Mouse (Mus musculus): ENCODE data around the gene Fbxo9. TPM values are rescaled to one million over a fixed set of nuclear protein-coding genes. Genes with fewer than 3 reads are reported as not detected.
"Not testable (repeated sequence)": the region's sequence is repeated elsewhere in the genome, so short reads cannot be mapped to it uniquely, and the experiment has no call there.

The Fbxo9 gene
- total RNA-seq, 2 experiments from 2014 or later, result 63.0 to 85.4 TPM

DNA sequence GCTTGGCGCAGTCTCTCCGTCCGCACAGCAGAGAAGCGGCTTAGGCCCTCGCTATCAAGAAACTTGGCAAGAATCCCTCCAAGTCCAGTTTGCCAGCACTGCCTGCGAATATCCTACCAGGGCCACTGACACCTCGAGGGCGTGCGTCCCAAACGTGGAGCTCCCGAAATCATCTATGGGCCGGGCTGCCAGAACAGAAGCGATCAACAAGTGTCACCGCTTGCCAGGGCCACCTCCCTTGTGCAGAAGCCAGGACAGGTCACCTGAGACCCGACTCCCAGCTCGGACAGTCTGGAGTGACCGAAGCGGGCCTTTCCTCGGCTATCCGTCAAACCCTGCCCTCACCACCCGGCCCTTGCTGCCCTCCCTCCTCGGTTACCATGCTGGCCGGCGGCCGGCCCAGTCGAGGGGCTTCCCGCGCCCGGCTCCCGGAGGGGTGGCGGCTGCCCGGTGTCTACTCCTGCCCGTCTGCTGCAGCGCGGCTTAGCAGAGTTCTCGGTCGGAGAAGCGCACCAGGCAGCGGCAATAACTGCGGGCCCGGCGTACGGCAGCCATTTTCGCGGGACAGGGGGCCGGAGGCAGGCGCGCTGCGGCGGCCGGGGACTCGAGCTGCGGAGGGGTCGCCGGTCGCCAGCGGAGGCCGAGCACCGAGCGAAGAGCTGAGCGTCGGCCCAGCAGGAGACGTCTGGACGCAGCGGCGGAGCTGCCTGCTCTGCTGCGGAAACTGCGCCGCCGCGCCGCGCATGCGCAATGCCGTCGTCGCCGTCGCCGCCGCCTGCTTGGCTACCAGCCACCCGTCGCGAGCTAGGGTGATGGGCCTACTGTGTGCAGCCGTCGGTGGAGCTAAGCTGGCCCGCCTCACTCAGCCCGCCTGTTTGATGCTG, 711 bp downstream of the Fbxo9 start:
- DNase-seq, result peak; percentile 87

DNA sequence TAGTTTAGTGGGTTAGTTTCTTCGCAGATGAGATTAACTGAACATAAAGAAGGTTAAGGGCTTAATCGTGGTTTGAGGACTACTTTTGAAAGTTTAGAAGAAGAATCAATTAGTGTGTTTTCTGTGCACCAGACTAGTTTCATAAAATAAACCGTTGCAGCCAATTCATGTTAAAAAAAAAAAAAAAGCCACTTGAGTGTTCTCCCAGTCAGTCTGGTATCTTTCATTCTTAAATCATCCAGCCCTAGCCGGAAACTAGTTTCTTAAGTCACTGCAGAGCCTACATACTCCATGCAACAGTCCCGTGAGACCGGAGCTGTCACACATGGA, 1.3 kb downstream of the Fbxo9 start:
- DNase-seq, result no peak

DNA sequence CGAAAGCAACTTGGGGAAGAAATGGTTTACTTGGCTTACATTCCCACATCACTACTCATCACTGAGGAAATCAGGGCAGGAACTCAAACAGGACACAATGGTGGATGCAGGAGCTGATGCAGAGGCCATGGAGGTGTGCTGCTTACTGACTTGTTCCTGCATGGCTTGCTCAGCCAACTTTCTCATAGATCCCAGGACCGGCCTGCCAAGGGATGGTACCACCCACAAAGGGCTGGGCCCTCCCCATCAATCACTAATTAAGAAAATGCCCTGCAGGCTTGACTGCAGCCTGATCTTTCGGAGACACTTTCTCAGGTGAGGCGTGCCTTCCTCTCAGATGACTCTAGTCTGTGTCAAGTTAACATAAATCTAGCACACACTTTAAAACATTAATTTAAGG, 2.0 kb downstream of the Fbxo9 start:
- DNase-seq, result no peak

DNA sequence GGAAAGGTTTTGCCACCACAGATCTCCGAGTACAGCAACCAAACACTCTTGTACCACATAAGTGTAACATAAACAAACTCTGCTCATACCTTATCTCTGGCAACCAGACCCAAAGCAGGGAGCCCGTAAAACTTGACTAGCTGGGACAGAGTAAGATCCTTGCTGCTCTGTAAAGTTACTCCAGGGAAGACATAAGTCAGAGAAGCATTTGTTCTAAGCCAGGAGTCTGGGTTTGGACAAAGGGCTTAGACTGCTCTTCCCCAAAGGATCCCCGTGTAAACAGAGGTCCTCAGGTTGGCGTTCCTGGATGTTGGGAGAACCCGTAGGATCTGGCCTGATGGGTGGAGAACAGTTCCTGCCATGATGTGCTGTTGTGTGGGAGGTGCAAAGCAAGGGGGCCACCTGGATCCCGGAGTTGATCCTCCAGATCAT, 3.3 kb downstream of the Fbxo9 start:
- DNase-seq, result no peak

DNA sequence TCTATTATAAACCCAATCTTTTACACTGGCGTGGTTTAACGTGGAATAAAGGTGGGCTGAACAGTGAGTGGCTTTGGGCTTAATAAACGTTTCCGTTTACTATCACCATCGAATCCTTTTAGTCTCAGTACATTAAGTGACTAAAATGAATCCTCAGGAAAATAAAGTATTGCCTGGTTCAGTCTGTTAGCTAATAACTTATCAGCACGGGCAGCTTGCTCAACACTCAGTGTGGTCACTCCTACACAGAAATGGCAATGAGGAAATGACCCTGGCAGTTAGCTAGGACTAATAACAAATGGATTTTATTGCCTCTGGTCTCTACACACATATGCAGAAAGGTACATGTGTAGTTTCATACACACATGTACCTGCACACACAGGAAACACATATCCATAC, 3.9 kb downstream of the Fbxo9 start:
- peak; percentile 44 for DNase-seq

DNA sequence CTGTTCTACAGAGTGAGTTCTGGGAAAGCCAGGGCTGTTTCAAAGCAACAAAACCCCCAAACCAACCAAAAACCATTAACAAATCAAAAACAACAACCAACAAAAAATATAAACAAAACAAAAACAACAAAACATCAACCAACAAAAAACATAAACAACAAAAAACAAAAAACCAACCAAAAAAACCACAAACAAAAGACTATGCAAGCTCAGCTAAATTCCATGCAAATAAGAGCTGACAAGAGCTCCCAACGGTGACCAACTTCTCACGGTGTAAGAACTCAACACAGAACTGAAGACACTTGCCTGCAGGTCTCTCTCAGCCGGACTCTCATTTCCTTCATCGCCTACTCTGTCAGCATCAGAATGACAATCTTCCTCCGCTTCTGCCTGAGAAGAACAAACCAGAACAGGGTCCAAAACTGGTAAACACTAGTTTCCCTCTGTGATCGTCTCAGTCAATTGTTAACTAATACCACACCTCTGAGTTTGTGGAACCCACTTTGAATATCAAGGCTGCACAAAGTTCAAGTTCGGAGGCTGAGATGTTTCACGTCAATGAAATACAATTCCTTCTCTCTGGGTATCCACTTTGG, 4.8 kb downstream of the Fbxo9 start:
- no peak for DNase-seq

DNA sequence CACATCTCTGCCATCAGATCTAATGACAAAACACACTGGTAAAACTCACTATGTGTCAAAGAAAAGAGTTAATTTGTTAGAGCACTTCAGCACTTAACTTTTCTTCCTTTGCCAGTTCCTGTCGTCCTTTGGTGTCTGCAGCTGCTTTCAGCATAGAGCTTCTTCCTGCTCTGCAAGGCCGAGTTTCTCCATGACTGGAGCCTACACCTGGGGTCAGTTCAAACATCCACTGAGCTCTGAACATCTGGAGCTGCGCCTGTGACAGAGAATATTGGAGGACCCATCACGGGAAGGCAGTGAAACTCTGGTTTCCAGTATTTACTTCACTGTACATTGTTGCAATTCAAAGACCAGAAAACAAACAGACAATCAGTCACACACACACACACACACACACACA, 7.4 kb downstream of the Fbxo9 start:
- DNase-seq, result no peak

DNA sequence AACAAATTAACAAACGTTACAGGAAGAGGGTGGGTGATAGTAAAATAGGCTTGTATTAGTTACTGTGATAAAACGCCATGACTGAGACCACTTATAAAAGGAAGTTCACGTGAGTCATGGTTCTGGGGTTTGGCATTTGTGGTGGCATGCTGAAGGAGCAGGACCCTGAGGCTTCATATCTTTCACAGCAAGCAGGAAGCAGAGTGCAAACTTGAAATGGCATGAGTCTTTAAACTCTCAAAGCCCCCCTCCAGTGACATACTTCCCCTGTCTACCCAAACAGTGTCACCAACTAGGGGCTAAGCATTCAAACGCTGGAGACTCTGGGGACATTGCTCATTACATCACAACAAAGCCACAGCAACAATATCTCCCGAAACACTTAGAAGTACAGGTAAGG, 7.9 kb downstream of the Fbxo9 start:
- no peak for DNase-seq

DNA sequence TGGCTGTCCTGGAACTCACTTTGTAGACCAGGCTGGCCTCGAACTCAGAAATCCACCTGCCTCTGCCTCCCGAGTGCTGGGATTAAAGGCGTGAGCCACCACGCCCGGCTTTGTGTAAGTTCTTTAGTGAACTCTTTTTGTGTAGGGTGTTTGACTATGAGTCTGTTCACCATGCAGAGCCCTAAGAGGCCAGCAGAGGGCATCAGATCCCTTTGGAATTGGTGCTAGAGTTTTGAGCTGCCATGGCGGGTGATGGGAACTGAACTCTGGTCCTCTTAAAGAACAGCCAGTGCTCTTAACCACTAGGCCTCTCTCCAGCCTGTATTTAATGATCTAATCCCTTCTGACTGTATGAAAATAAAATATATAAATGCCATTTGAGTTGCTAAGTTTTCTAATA, 12.5 kb downstream of the Fbxo9 start:
- DNase-seq, result no peak

DNA sequence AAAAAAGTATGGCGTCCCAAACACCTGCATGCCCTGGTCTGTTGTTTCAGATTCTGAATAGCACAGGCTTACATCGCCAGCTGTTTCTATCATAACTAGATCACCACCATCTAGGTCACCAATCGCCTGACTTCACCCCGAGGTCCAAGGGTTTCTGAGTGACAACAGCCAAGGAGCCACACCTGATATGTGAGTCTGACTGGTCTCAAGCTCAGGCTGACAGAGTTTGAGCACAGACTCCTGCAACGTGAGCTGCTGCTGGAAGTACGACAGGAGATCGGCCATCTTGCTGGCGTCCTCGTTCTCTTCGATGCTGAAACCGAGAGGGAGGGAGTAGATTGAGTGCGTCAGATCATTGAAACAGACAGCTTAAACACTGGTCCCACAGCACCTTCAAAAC, 13.2 kb downstream of the Fbxo9 start:
- no peak for DNase-seq

DNA sequence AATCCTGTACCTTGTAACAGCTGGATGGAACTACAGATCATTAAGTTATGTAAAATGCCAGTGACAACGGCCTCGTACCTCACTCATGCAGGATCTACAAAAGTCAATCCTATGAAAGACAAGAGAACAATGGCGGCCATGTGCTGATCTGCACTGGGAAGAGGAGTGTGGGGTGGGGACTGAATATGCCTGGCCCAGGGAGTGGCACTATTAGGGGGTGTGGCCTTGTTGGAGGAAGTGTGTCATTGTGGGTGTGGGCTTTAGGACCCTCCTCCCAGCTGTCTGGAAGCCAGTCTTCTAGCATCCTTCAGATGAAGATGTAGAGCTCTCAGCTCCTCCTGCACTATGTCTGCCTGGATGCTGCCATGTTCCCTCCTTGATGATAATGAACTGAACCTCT, 18.3 kb downstream of the Fbxo9 start:
- DNase-seq, result no peak

DNA sequence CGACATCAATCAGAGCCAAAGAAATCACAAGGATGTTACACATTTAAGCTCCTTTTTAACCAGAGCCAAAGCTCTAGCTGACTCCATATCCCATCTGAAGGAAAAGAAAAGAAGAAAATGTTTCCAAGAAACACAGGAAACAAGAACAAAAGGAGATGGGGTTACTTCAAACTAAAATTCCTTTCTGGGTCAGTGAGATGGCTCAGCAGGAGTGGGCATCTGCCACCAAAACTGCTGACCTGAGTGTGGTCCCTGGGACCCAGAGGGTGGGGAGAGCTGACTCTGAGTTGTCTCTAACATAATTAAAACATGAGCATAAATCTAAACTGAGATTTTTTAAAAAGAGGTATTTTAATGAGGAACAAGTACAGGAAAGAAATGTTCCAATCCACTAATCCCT, 19.0 kb downstream of the Fbxo9 start:
- DNase-seq, result no peak

DNA sequence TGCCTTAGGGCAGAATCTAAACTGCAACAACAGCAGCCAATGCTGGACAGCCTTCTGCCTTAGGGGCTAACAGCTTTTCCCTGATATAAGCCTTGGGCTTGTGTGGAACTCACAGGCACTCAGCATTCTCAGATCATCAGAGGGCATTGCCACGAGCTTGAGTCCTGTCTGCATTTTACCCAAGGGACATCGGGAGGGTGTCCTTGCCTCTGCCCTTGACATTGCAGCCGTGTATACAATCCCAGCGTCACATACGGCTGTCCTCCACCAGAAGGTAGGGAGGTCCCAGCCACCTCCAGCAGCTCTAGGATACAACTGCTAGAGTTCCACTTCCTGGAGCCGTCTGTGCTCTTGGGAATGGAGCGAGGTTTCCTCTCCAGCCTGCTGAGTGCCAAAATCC, 19.9 kb downstream of the Fbxo9 start:
- no peak for DNase-seq

DNA sequence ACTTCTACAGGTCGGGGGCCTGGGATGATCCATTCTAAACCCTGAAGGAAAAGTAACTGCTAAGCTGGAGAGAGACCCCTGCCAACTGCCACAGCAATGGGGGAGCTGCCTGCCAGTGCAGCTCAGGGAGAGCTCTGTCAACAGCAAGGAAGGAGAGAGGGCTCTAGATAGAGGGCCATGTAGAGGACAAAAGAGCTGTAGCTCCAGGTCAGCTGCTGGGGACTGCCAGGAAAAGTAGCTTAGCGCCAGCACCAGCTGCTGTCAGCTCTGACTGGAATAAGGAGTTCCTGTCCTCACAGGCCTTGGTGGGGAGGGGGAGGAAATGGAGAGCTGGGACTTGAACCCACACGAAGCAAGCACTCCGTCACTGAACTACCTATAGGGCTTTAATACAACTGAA, 20.3 kb downstream of the Fbxo9 start:
- no peak for DNase-seq

DNA sequence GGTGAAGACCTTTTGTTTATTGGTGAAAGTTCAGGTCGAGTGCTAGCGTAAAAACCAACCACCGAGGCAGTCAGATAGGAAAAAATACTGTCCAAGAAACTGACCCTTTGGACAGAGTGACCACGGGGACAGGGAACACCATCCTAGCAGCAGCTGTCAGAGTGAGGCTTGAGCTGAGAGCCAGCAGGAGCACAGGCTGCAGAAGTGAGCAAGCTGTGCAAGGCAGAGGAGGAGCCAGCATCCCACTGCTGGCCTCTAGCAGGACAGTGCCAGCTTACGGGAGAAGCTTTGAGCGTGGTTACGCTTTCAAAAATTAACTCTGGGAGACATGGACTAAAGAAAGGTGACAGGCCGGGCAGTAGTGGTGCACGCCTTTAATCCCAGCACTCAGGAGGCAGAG, 21.1 kb downstream of the Fbxo9 start:
- no peak for DNase-seq

DNA sequence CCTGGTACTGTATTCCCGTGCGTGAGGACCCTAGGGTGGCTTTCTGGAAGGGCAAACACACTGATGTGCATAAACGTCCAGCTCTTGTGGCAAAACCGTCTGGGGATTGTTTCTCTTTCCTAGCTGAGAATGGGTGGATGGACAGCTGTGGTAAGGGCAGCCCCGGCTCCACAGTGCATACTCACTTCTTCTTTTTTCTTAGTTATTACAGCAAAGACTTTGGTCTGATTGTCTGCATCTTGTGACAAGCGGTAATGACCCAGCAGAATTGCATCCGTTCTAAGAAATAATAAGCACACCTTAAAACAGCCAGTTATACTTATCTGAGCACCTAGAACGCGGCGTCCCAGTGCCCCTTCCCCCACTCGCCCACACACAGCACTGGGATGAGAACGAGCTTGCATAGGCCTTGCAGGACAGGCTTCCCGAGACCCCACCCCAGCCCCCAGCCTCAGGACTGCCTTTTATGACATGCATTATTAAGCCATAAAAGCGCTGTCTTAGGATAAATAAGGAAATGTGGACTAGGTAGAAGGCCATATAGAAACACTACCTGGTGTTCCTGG, 23.1 kb downstream of the Fbxo9 start:
- no peak for DNase-seq

DNA sequence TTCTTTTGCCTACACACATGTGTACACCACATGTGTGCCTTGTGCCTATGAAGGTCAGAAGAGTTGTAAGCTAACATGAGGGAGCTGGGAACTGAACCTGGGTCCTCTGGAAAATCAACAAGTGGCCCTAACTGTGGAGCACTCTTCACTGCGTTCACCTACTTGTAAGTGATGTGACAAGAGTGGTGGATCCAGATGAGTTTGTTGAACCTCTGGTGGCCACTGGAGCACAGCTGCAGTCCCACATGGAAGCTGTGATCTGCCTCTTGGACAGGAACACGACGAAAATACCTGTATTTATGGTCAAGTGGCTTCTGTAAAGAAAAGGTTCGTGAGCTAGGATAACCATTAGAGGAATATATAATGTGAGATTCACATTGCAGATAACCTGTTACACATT, 24.5 kb downstream of the Fbxo9 start:
- DNase-seq, result no peak

DNA sequence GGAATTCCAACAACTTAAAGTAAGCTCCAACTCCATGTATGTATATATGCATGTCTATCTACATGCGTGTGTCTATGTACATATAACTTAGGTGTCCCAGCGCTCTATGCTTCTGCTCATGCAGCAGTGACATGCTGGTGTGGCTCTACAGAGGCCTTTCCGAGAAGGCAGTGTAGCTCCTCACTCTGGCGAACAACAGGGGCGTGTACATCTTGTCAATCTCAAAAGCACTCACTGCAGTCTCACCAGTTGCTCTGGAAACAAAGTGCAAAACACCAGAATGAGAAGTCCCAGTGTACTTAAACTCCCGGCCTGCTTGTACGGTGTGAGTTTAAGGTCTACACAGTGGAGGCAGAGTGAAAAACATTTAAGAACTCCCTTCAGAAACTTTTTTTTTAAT, 27.0 kb downstream of the Fbxo9 start:
- no peak for DNase-seq

DNA sequence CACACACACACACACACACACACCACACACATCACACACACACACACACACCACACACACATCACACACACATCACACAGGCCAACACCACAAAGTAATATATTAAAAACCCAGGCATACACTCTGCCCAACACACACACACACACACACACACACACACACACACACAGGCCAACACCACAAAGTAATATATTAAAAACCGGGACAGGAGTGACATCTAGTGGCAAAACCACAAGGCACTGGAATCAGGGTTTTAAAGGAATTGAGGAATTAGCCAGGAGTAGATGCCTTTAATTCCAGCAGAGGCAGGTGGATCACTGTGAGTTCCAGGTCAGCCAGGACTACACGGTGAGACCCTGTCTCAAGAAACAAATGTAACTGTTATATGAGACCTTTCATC, 30.6 kb downstream of the Fbxo9 start:
- DNase-seq, result peak; percentile 12

DNA sequence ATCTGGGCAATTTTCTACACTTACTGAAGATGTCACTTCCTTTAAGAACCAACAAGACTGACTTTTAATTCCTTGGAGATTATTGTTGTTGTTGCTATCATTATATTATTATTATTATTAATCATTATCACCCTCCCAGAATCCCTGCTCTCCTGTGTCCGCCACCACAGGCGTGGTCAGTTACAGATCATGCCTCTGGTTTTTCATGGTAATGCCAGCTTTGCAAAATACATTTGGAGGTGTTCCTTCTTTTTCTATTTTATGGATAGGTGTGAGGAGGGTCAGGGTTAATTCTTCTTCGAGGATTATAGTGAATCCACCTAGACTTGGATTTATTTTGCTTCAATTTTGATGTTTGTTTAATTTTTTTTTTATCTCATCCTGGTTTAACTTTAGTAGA, 33.6 kb downstream of the Fbxo9 start:
- DNase-seq, result no peak

DNA sequence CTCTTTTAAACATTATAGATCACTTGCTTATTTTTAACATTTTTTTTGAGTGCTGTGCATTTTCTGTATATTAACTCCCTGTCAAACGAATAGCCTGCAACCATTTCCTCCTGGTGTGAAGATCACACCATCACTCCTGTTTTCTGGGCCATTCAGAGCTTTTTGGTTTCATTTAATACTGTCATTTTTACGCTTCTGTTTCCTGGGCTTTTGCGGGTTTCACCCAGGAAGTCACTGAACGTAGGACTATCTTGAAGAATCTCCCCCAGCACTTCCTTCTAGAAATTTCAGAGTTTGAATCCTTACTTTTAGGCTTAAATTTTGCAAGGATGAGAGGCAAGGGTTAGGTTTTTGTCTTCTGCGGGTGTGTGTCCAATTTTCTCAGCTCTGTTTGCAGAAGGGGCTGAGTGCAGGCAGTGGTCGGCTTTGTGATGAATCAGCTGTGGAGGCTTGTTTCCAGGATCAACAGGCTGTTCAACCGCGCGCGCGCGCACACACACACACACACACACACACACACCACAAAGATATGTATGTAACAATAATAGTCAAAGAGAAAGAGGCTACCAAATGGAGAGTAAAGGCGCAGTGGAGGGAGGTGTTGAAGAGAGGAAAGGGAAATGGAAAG, 35.0 kb downstream of the Fbxo9 start:
- DNase-seq, result no peak

DNA sequence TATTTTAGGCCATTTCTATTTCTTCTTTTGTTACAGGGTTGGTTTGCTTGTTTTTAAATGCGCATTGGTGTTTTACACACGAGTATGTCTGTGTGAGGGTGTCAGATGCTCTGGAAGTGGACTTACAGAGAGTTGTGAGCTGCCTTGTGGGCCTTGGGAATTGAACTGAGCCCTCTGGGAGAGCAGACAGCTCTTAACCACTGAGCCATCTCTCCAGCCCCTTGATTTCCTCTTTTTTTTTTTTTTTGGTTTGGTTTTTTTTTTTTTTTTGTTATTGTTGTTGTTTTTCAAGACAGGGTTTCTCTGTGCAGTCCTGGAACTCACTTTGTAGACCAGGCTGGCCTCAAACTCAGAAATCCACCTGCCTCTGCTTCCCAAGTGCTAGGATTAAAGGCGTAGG, 35.6 kb downstream of the Fbxo9 start:
- not testable (repeated sequence) for DNase-seq

DNA sequence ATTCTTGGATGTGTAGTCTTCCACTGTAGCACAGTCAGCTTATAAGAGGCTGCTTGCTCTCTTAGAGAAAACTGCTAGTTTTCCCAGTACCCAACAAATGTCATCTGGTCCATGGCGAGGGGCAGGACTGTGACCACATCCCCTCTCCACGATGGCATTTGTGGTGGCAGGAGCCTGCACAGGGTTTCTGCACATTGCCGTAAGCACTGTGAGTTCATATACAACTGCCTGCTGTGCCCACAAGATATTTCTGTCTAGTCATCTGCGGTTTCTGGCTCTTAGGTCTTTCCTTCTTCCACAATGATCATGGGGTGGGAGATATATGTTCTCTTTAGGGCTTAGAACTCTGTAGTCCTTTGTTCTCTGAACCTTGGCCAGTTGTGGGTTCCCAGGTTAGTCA, 37.2 kb downstream of the Fbxo9 start:
- DNase-seq, result no peak

DNA sequence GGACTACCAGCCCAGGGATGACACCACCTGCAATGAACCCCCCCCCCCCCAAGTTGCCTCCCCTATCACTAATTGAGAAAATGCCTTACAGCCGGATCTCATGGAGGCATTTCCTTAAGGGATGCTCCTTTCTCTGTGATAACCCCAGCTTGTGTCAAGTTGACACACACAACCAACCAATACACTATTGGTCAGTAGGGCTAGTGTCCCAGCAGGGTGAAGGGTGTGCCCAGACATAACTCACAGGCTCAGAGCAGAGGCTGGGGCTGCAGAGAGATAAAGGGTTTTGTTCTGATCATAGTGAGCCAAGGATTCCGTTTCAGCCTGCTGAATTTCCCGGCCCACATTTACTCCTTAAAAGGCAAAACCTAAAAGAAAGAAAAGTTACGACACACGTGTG, 38.4 kb downstream of the Fbxo9 start:
- no peak for DNase-seq
